Mouse (Mus musculus): Measurements from ENCODE around the gene Vtcn1. TPM values are rescaled to one million over a fixed set of nuclear protein-coding genes. Genes with fewer than 3 reads are reported as not detected.
A peak's percentile ranks its signal among the peaks of the same experiment; 100 is the strongest.

The Vtcn1 gene
- polyA plus RNA-seq, 1 experiment from 2014 or later, result 0.33 TPM

DNA sequence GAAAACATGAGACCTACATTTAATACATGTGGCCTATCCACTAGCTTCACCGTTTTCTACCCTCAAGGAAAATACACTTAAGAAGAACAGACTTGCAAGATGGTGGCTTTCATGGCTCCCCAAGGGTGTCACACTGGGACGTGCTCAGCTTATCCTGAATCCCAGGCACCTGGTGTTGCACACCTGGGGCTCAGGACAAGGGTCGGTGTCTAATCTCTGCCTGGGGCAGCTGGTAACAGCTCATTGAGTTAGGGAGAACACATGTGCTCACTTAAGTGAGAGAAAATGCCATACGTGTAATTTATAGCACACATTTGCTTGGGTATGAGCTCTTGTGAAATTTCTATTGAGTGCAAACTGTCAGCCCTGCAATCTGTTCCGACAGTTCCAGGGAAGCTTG, 19.1 kb downstream of the Vtcn1 start:
- Histone ChIP-seq H3K4me1 (ENCODE audit: control insufficient read depth, insufficient read depth, low read length) (no peaks in the 10 kb centered on the region), H3K9me3 (ENCODE audit: control insufficient read depth, low read length) (no peaks in the 10 kb centered on the region), H3K36me3 (ENCODE audit: control insufficient read depth, insufficient read depth, low read length) (no peaks in the 10 kb centered on the region), H3K4me3 (ENCODE audit: low read length) (no peak overlapping the region), H3K27ac (ENCODE audit: low read length) (no peak overlapping the region), H3K9ac (ENCODE audit: low read depth, low read length) (no peak overlapping the region), H3K4me2 (ENCODE audit: low read depth, low read length) (no peak overlapping the region), H3K27me3 (replicated peaks; ENCODE audit: control insufficient read depth, insufficient read depth, low read length) (no peaks in the 10 kb centered on the region)
- WGBS, result 70% methylated on average over 5 of the region's 5 CpGs
- ATAC-seq, result peak; percentile 59; the same call in 1 of the 2 replicates

DNA sequence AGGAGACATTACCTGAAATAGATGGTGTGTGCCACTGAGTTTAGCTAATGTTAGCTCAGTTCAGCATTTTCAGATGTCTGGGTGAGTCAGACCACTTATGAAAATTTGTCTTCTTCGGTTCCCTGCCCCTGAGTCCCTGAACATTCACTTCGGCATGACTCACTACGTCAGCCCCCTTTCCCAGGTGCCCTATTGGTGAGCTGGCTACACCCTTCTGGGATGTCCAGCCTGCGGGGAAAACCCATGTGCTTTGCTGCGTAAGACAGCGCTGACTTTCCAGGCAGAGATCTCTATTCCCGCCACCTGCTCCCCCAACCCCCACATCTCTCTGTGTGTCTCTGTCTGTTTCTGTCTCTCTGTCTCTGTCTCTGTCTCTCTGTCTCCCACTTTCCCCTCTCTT, 23.1 kb downstream of the Vtcn1 start:
- H3K36me3 ChIP-seq (ENCODE audit: control insufficient read depth, insufficient read depth, low read length), result no peaks in the 10 kb centered on the region
- H3K27ac ChIP-seq (ENCODE audit: low read length), result no peak overlapping the region
- no peaks in the 10 kb centered on the region for H3K27me3 ChIP-seq (replicated peaks; ENCODE audit: control insufficient read depth, insufficient read depth, low read length)
- H3K9me3 ChIP-seq (ENCODE audit: control insufficient read depth, low read length), result no peaks in the 10 kb centered on the region
- 83% methylated on average over 7 of the region's 7 CpGs for WGBS
- H3K4me3 ChIP-seq (ENCODE audit: low read length), result no peak overlapping the region
- no peak overlapping the region for H3K9ac ChIP-seq (ENCODE audit: low read depth, low read length)
- H3K4me1 ChIP-seq (ENCODE audit: control insufficient read depth, insufficient read depth, low read length), result no peaks in the 10 kb centered on the region
- no peak overlapping the region for H3K4me2 ChIP-seq (ENCODE audit: low read depth, low read length)
- ATAC-seq, result no peak

DNA sequence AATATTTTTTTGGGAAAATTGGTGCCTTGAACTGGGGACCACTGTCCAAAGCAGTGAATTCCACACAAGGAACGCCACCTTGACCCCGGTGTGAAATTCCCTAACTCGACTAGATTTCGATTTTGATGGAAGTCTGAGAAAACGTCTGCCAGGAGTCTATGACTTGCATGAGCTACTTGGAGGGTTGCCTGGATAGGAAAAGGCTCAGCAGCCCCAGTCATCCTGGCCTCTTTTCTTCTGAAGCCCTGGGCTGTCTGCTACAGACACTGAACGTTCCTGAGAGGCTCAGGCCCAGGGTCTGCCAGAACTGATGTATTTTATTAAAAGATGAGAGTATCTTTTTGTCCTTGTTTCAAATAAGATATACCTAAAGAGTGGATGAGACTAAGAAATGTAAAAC, 25.2 kb downstream of the Vtcn1 start:
- no peak for ATAC-seq

DNA sequence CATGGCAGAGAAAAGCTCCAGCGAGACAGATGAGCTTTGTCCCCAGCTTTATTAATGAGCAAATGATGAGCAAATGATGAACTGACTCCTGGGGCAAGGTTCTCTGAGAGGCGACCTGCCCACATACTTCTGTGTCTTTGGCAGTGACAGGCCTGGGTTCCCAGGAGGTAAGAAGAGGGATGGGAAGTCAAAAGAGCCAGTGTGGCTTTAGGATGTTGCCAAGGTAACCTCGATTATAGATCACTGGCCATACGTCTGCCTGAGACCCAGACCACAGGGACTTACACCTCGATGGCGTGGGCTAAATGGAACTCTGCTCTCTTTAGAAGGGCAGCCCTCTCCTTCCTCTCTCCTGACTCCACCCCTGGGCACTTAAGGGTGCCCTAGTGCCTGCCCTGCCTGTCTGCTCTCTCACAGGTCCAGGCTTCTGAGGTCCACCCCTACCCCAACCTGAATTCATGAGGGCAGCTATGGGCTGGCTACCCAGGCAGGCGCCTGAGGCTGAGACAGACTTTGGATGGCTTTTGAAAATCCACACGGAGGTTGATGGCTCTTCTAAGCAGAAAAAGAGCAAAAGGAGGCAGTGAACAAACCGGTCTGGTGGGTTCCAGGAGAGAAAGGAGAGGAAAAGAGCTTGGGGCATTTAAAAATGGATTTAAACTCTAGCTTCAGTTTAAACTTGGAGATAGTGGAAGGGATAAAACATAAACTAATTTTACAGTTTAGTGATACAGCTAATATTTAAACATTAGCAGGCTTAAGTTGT, 31.0 kb downstream of the Vtcn1 start:
- Histone ChIP-seq H3K4me2 (ENCODE audit: low read depth, low read length) (no peak overlapping the region), H3K27me3 (replicated peaks; ENCODE audit: control insufficient read depth, insufficient read depth, low read length) (no peaks in the 10 kb centered on the region), H3K4me1 (ENCODE audit: control insufficient read depth, insufficient read depth, low read length) (0 out of 2 replicates have a peak, but pooled peaks cover 5% of the 10 kb centered on the region), H3K9me3 (ENCODE audit: control insufficient read depth, low read length) (no peaks in the 10 kb centered on the region), H3K36me3 (ENCODE audit: control insufficient read depth, insufficient read depth, low read length) (no peaks in the 10 kb centered on the region), H3K27ac (ENCODE audit: low read length) (no peak overlapping the region), H3K9ac (ENCODE audit: low read depth, low read length) (no peak overlapping the region), H3K4me3 (ENCODE audit: low read length) (no peak overlapping the region)
- peak; percentile 67 for ATAC-seq
- 52% methylated on average over 9 of the region's 9 CpGs for WGBS

More for the DNA sequence above, 25.2 kb downstream of the Vtcn1 start:
- H3K4me2 ChIP-seq (ENCODE audit: low read depth, low read length), result no peak overlapping the region
- WGBS, result 77% methylated on average over 6 of the region's 6 CpGs
- no peaks in the 10 kb centered on the region for H3K4me1 ChIP-seq (ENCODE audit: control insufficient read depth, insufficient read depth, low read length)
- H3K36me3 ChIP-seq (ENCODE audit: control insufficient read depth, insufficient read depth, low read length), result no peaks in the 10 kb centered on the region
- no peaks in the 10 kb centered on the region for H3K9me3 ChIP-seq (ENCODE audit: control insufficient read depth, low read length)
- H3K4me3 ChIP-seq (ENCODE audit: low read length), result no peak overlapping the region
- no peaks in the 10 kb centered on the region for H3K27me3 ChIP-seq (replicated peaks; ENCODE audit: control insufficient read depth, insufficient read depth, low read length)
- H3K27ac ChIP-seq (ENCODE audit: low read length), result no peak overlapping the region
- no peak overlapping the region for H3K9ac ChIP-seq (ENCODE audit: low read depth, low read length)

DNA sequence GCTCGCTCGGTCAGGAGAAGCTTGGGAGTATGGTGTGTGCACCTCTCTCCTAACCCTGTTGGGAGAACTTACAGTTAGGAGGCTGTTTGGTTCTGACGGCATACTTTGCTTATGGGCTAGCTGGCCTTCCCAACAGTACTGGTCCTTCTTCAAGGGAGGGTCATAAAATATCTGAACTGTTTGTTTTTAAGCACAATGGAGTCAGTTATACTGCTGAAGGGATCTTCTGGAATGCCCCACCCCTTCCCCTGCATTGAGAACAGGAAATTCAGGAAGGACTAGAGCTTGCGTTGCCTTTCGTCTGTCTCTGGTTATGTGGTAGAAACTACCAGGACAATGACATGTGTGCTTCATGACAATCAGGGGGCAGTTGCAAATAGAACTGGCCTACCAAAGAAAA, 31.9 kb downstream of the Vtcn1 start:
- no peaks in the 10 kb centered on the region for H3K9me3 ChIP-seq (ENCODE audit: control insufficient read depth, low read length)
- no peak overlapping the region for H3K4me2 ChIP-seq (ENCODE audit: low read depth, low read length)
- H3K4me1 ChIP-seq (ENCODE audit: control insufficient read depth, insufficient read depth, low read length), result 0 out of 2 replicates have a peak, but pooled peaks cover 5% of the 10 kb centered on the region
- WGBS, result 51% methylated on average over 5 of the region's 5 CpGs
- H3K27me3 ChIP-seq (replicated peaks; ENCODE audit: control insufficient read depth, insufficient read depth, low read length), result no peaks in the 10 kb centered on the region
- peak; percentile 70 for ATAC-seq
- no peak overlapping the region for H3K9ac ChIP-seq (ENCODE audit: low read depth, low read length)
- H3K36me3 ChIP-seq (ENCODE audit: control insufficient read depth, insufficient read depth, low read length), result no peaks in the 10 kb centered on the region
- H3K4me3 ChIP-seq (ENCODE audit: low read length), result no peak overlapping the region
- H3K27ac ChIP-seq (ENCODE audit: low read length), result no peak overlapping the region

DNA sequence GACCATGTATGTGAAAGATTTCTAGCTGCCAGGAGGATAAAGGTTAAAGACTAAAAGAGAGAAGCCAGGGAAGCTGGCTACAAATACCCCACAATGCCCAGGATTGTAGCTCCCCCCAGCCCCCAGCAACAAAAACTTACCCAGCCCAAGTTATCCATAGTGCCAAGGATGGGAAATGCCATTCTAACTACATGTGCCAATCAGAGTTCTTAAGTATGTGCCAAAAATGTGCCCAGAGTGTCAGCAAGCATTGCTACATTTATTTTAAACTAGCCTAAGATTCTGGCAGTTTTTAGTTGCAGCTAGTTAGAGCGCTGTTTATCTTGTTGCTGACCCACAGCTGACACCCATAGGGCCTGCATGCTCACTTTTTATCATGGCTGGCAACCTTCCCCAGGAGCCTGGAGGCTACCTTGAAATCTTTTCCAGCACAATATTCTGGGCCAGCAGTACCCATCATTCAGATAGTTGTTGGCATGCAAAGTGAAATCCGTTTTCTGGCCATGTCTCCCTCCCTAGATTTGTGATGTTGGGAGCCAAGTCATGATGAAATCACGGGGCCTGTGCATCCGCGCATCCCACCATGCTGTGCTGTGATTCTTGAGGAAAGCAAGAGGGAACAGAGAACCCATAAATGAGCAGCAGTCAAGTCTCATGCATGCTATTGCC, 33.2 kb downstream of the Vtcn1 start:
- no peak overlapping the region for H3K27ac ChIP-seq (ENCODE audit: low read length)
- no peaks in the 10 kb centered on the region for H3K27me3 ChIP-seq (replicated peaks; ENCODE audit: control insufficient read depth, insufficient read depth, low read length)
- no peak overlapping the region for H3K4me2 ChIP-seq (ENCODE audit: low read depth, low read length)
- 0 out of 2 replicates have a peak, but pooled peaks cover 5% of the 10 kb centered on the region for H3K4me1 ChIP-seq (ENCODE audit: control insufficient read depth, insufficient read depth, low read length)
- WGBS, result 92% methylated on average over 5 of the region's 5 CpGs
- H3K4me3 ChIP-seq (ENCODE audit: low read length), result no peak overlapping the region
- H3K36me3 ChIP-seq (ENCODE audit: control insufficient read depth, insufficient read depth, low read length), result no peaks in the 10 kb centered on the region
- no peak for ATAC-seq
- no peaks in the 10 kb centered on the region for H3K9me3 ChIP-seq (ENCODE audit: control insufficient read depth, low read length)
- H3K9ac ChIP-seq (ENCODE audit: low read depth, low read length), result no peak overlapping the region

DNA sequence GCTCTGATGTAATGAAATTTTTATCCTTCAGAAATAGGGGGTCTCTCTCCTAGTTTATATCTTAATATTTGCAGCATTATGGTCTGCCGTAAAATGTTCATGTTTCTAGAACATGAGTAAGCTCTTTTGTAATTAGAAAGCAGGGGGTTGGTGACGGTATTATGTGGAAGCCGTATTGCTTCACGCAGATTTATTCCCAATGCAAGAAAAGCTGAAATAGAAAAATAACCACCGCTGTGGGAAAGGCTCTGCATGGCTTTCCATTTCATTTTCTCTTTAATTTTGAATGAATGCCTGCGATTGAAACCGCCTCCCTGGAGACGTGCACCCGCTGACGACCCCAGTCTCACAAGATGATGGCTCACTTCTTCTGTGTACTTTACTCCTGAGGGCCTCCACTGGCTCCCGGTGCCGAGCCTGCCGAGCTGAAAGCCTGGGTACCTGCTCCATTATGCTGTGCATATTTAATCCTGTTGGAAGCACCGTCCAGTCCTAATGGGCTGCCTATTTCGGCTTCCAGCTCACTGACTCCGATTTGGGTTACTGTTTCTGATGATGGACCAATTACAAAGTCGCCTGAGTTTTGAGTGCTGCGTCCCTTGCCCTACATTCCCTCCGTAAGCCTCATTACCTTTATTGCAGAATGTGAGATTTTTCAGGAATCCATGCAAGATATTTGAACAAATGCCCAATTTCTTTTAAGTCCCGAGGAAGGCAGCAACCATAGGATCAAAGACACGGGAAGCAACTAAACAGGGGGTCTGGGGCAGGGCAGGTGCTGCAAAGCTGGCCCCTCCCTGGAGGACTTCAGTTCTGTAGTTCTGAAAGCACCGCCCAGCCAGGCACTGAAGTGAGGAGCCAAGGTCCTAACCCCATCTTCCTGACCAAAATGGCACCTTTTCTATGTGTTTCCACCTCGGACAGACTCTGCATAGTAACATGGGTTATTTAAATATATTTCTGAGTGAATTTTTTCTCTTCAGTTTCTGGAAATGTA, 36.3 kb downstream of the Vtcn1 start:
- 0 out of 2 replicates have a peak, but pooled peaks cover 5% of the 10 kb centered on the region for H3K4me1 ChIP-seq (ENCODE audit: control insufficient read depth, insufficient read depth, low read length)
- 75% methylated on average over 23 of the region's 23 CpGs for WGBS

DNA sequence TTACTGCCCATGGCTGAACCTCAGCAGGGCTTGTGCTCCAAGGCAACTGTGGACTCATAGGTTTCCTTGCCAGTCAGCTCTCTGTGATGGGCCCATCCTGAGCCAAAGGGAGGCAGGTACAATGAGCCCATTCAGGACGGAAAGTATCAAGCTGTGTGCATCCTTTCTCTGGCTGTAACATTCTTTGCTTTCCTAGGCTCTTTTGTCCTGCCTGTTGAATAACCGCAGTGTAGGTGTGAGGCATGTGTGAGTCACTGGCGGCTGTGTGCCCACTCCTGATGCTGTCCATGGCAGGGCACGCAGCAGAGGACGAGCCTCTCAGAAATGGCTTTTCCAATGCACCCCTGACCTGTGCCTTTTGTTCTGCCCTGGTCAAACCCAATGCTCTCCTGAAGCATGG, 41.7 kb downstream of the Vtcn1 start:
- H3K27me3 ChIP-seq (replicated peaks; ENCODE audit: control insufficient read depth, insufficient read depth, low read length), result no peaks in the 10 kb centered on the region
- no peaks in the 10 kb centered on the region for H3K36me3 ChIP-seq (ENCODE audit: control insufficient read depth, insufficient read depth, low read length)
- no peak overlapping the region for H3K9ac ChIP-seq (ENCODE audit: low read depth, low read length)
- no peak overlapping the region for H3K4me2 ChIP-seq (ENCODE audit: low read depth, low read length)
- ATAC-seq, result no peak
- no peak overlapping the region for H3K27ac ChIP-seq (ENCODE audit: low read length)
- no peak overlapping the region for H3K4me3 ChIP-seq (ENCODE audit: low read length)
- H3K4me1 ChIP-seq (ENCODE audit: control insufficient read depth, insufficient read depth, low read length), result no peaks in the 10 kb centered on the region
- H3K9me3 ChIP-seq (ENCODE audit: control insufficient read depth, low read length), result no peaks in the 10 kb centered on the region
- WGBS, result 75% methylated on average over 5 of the region's 5 CpGs

More for the DNA sequence above, 36.3 kb downstream of the Vtcn1 start:
- no peak overlapping the region for H3K9ac ChIP-seq (ENCODE audit: low read depth, low read length)
- no peaks in the 10 kb centered on the region for H3K36me3 ChIP-seq (ENCODE audit: control insufficient read depth, insufficient read depth, low read length)
- no peak for ATAC-seq
- H3K4me2 ChIP-seq (ENCODE audit: low read depth, low read length), result no peak overlapping the region
- H3K27me3 ChIP-seq (replicated peaks; ENCODE audit: control insufficient read depth, insufficient read depth, low read length), result no peaks in the 10 kb centered on the region
- no peaks in the 10 kb centered on the region for H3K9me3 ChIP-seq (ENCODE audit: control insufficient read depth, low read length)
- no peak overlapping the region for H3K27ac ChIP-seq (ENCODE audit: low read length)
- no peak overlapping the region for H3K4me3 ChIP-seq (ENCODE audit: low read length)

DNA sequence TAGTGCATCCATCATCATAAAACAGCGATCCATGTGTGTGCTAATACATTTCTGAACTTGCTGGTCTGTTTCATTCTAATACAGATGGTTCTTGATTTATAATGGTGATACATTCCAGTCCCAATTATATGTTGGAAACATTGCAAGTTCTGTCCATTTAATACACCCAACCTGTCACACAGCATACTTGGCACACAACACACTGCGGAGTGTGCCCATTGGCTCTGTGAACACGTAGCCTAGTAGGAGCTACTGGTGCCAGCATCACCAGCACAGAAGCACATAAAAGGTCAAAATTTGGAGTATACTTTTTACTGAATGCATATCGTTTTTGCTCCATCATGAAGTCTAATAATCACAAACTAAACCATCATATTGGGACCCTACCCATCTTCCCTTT, 51.8 kb downstream of the Vtcn1 start:
- Histone ChIP-seq H3K4me3 (ENCODE audit: low read length) (no peak overlapping the region), H3K27ac (ENCODE audit: low read length) (no peak overlapping the region), H3K27me3 (replicated peaks; ENCODE audit: control insufficient read depth, insufficient read depth, low read length) (no peaks in the 10 kb centered on the region), H3K36me3 (ENCODE audit: control insufficient read depth, insufficient read depth, low read length) (no peaks in the 10 kb centered on the region), H3K4me1 (ENCODE audit: control insufficient read depth, insufficient read depth, low read length) (no peaks in the 10 kb centered on the region), H3K4me2 (ENCODE audit: low read depth, low read length) (no peak overlapping the region), H3K9me3 (ENCODE audit: control insufficient read depth, low read length) (no peaks in the 10 kb centered on the region), H3K9ac (ENCODE audit: low read depth, low read length) (no peak overlapping the region)
- WGBS, result 93% methylated on average over 4 of the region's 4 CpGs
- ATAC-seq, result no peak

All from intestine, embryonic 16.5 days (tissue).